Mouse (Mus musculus) Patski (cell line): Measurements from ENCODE around the gene Wwox. TPM values are rescaled to one million over a fixed set of nuclear protein-coding genes. Genes with fewer than 3 reads are reported as not detected.
"Not testable (repeated sequence)": the region's sequence is repeated elsewhere in the genome, so short reads cannot be mapped to it uniquely, and the experiment has no call there.

Source experiments
- ATAC-seq: fragments of 100-300 bp; one replicate; pipeline ENCODE4 v1.8.0; 2021
- CTCF ChIA-PET: fragments of 350-600 bp; sonication (Branson Sonifier 250); formaldehyde crosslinking; loops from one replicate; lab custom pipeline; 2022; ENCODE audit warnings: inconsistent platforms; lab: Charles Lee
- POLR2A ChIA-PET: fragments of 350-600 bp; sonication (Branson Sonifier 250); formaldehyde crosslinking; loops from one replicate; lab custom pipeline; 2022; ENCODE audit warnings: antibody characterized with exemption, inconsistent platforms; lab: Charles Lee
- DNase-seq: peaks from one replicate; pipeline ENCODE4 v3.0.0-alpha.2; 2011; ENCODE audit warnings: low read depth, low spot score
- H3K27me3 ChIP-seq: fragments of 371-371 bp; one replicate; pipeline ENCODE4 v1.5.1; 2021
- CTCF ChIP-seq: fragments of 100-300 bp; IDR thresholded peaks from one replicate; pipeline ENCODE4 v1.5.1; 2021
- in situ Hi-C: fragments of 300-500 bp; cut with MboI; formaldehyde crosslinking; loops from 3 replicates; pipeline ENCODE4 v1.11.1; 2018; ENCODE audit warnings: low pct_unique_long_range_greater_than_20kb, mixed read lengths
- polyA plus RNA-seq: library from polyadenylated mRNA; unstranded; gene quantifications from one replicate; pipeline ENCODE4 v1.2.3, GENCODE M21; 2021

Wwox gene
- polyA plus RNA-seq, 1 experiment from 2014 or later, result 21.9 TPM

- in situ Hi-C loops, result no loop called here
- no peak for TF ChIP-seq CTCF
- no peaks in the 10 kb centered on the region for H3K27me3 ChIP-seq
- DNase-seq (no peak), ATAC-seq (no peak)
- CTCF ChIA-PET, result no interaction called here
- POLR2A ChIA-PET, result no interaction called here
These were observed 368.4 kb downstream of the Wwox start for GRCm38 (mm10) chr8:114807676-114808426.

- ATAC-seq, result no peak
- CTCF ChIA-PET, result no interaction called here
- H3K27me3 ChIP-seq, result no peaks in the 10 kb centered on the region
- TF ChIP-seq CTCF, result no peak
- POLR2A ChIA-PET, result no interaction called here
- no peak for DNase-seq
- in situ Hi-C loops, result no loop called here
These were observed 371.0 kb downstream of the Wwox start for GRCm38 (mm10) chr8:114810470-114810869.

GRCm38 (mm10) chr8:114813830-114814229, 374.4 kb downstream of the Wwox start:
- in situ Hi-C loops, result no loop called here
- ATAC-seq (no peak), DNase-seq (no peak)
- H3K27me3 ChIP-seq, result no peaks in the 10 kb centered on the region
- POLR2A ChIA-PET, result no interaction called here
- no peak for TF ChIP-seq CTCF
- CTCF ChIA-PET, result no interaction called here

GRCm38 (mm10) chr8:114814769-114815736, 375.6 kb downstream of the Wwox start:
- in situ Hi-C loops, result no loop called here
- ATAC-seq, result no peak

GRCm38 (mm10) chr8:114816343-114816742, 376.9 kb downstream of the Wwox start:
- no peaks in the 10 kb centered on the region for H3K27me3 ChIP-seq
- in situ Hi-C loops, result no loop called here
- ChIA-PET CTCF (no interaction called here), POLR2A (no interaction called here)
- TF ChIP-seq CTCF, result no peak
- no peak for ATAC-seq
- no peak for DNase-seq

More at GRCm38 (mm10) chr8:114814769-114815736, 375.6 kb downstream of the Wwox start:
- no peak for DNase-seq
- TF ChIP-seq CTCF, result no peak
- POLR2A ChIA-PET, result no interaction called here
- CTCF ChIA-PET, result no interaction called here
- no peaks in the 10 kb centered on the region for H3K27me3 ChIP-seq

- no peaks in the 10 kb centered on the region for H3K27me3 ChIP-seq
- in situ Hi-C loops, result no loop called here
- no peak for DNase-seq
- CTCF ChIA-PET, result no interaction called here
- POLR2A ChIA-PET, result no interaction called here
- ATAC-seq, result no peak
- no peak for TF ChIP-seq CTCF
These were observed 377.5 kb downstream of the Wwox start for GRCm38 (mm10) chr8:114816949-114817348.

- no peak for TF ChIP-seq CTCF
- ChIA-PET CTCF (no interaction called here), POLR2A (no interaction called here)
- H3K27me3 ChIP-seq, result no peaks in the 10 kb centered on the region
- in situ Hi-C loops, result no loop called here
- DNase-seq (no peak), ATAC-seq (no peak)
These were observed 382.1 kb downstream of the Wwox start for GRCm38 (mm10) chr8:114821543-114821942.

GRCm38 (mm10) chr8:114825460-114825859, 386.0 kb downstream of the Wwox start:
- in situ Hi-C loops, result no loop called here
- no peak for TF ChIP-seq CTCF
- ChIA-PET POLR2A (no interaction called here), CTCF (no interaction called here)
- no peak for ATAC-seq
- no peak for DNase-seq
- H3K27me3 ChIP-seq, result no peaks in the 10 kb centered on the region

GRCm38 (mm10) chr8:114826991-114827390, 387.5 kb downstream of the Wwox start:
- DNase-seq, result no peak
- TF ChIP-seq CTCF, result no peak
- CTCF ChIA-PET, result interaction anchor here (1.2 kb wide), 1 partner anchor 15 kb away, joined by 3 read pairs; no protein-coding TSS in a partner anchor
- POLR2A ChIA-PET, result no interaction called here
- in situ Hi-C loops, result no loop called here
- no peaks in the 10 kb centered on the region for H3K27me3 ChIP-seq
- no peak for ATAC-seq

- in situ Hi-C loops, ATAC-seq, POLR2A ChIA-PET: not testable (repeated sequence)
These were observed 388.4 kb downstream of the Wwox start for GRCm38 (mm10) chr8:114827810-114828209.

GRCm38 (mm10) chr8:114831595-114831994, 392.1 kb downstream of the Wwox start:
- POLR2A ChIA-PET, result no interaction called here
- no peaks in the 10 kb centered on the region for H3K27me3 ChIP-seq
- ATAC-seq (no peak), DNase-seq (no peak)
- in situ Hi-C loops, result no loop called here
- CTCF ChIA-PET, result no interaction called here
- no peak for TF ChIP-seq CTCF

More at GRCm38 (mm10) chr8:114827810-114828209, 388.4 kb downstream of the Wwox start:
- not testable (repeated sequence) for H3K27me3 ChIP-seq, DNase-seq
- CTCF ChIA-PET, result interaction anchor here (1.2 kb wide), 1 partner anchor 14 kb away, joined by 3 read pairs; no protein-coding TSS in a partner anchor
